Mouse (Mus musculus) bone marrow, adult 2 months (tissue): ENCODE results near the gene Nrg3.

Experiments used
- CTCF ChIP-seq: fragments of 200-500 bp; IDR thresholded peaks from 2 replicates; pipeline ENCODE4 v1.5.1; 2011; ENCODE audit warnings: low read length, control low read depth; ENCODE audit not compliant: control insufficient read depth, insufficient read depth
- POLR2A ChIP-seq: fragments of 200-500 bp; IDR thresholded peaks from 2 replicates; pipeline ENCODE4 v1.6.1; 2011; ENCODE audit warnings: low read depth, mild to moderate bottlenecking, control low read depth, low read length, borderline replicate concordance; ENCODE audit not compliant: control insufficient read depth

DNA sequence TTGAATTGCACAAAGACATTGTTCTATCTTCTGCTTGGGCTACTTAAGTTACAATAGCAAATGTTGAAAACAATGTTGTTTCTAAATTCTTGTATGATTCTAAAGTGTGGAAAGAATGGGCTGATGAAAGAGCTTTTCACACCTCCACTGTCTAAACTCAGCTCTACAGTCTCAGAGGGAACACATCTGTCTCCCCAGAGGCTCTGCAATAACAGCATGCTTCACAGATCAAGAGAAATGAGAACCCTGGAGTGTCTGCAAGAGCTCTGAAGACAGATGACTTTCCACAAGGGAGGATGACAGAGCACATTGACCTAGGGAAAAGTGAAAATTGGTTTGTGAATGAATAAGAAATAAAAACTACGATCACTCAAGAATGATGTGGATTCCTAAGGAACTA lies 27.4 kb downstream of the Nrg3 start:
- no peak for TF ChIP-seq CTCF
- TF ChIP-seq POLR2A = no peak
